Comparison of ENCODE assay signal across 10 mouse cellular contexts in the genomic region with DNA sequence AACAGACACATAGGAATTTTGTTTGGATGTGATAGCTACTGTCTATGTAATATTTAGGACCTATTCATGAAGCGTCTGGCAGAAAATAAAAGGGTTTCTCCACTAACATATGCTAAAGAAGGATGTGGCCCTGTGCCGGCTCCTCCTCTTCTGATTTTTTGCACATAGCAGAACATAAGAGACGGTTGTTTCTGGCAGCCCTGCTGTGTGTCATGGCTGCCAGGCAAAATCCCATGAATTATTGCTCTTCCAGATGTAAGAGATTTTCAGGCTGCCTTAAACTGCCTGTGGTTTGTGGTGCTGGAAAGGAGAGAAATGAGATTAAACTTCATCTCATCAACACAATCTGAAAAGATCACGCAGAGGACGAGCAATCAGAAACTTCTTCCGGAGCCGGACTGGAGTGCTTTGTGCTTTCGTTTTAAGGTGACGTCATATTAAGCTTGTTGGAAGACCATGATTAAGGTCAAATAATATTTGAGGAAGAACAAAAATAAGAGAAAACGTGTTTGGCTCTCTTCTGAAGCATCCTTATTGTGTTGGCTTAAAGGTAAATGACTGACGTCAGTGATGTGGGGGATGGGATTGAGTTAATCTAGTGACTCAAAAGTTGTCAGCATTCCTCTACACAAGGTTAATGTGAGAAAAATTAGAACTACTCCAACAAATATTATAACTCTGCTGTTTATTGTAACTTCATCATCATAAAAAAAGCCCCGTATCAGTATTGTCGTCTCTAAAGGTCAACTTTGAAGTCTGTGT.
DNase-seq lines count a peak whose midpoint lies in the region; ATAC-seq and TF ChIP-seq lines count a peak whose summit lies in the region.
"Had no signal": no experiment of that assay in that cellular context is flagged by ENCODE, and none has a peak within 500 bp of the region (broad histone marks: within the 10 kb centered on the region; RNA-seq: fewer than 3 reads in every experiment).

No protein-coding gene starts in this region.

- peak overlapping the region; percentile 14; the same call in 1 of the 2 replicates for H3K4me3 ChIP-seq in embryonic facial prominence, embryonic 13.5 days
- H3K4me3 ChIP-seq in embryonic facial prominence, embryonic 10.5 days = no peak overlapping the region
- H3K4me3 ChIP-seq in left cerebral cortex, adult 2 months = no peak overlapping the region
- peak overlapping the region; percentile 21 for H3K4me3 ChIP-seq in myocyte
- H3K4me3 ChIP-seq: embryonic facial prominence, embryonic 12.5 days had no signal

- no peak for DNase-seq in embryonic facial prominence, embryonic 10.5 days (ENCODE audit: low spot score)
- peak; percentile 1 to 2 for DNase-seq in left cerebral cortex, postnatal 14 days (ENCODE audit: low spot score in 2 of 2)
- no peak for DNase-seq in left cerebral cortex, adult 2 months (ENCODE audit: extremely low spot score in 1 of 2, low spot score in 2 of 2)
- peak; percentile 47 for DNase-seq in embryo, embryonic 11 days
- DNase-seq in adrenal gland, postnatal 14 days = no peak
- no peak for DNase-seq in cerebellum, adult 11-12 months
- DNase-seq: heart, postnatal 10 days had no signal

- H3K36me3 ChIP-seq in embryonic facial prominence, embryonic 13.5 days = no peaks in the 10 kb centered on the region
- no peaks in the 10 kb centered on the region for H3K36me3 ChIP-seq in embryonic facial prominence, embryonic 10.5 days (replicated peaks)
- H3K36me3 ChIP-seq in myocyte (ENCODE audit: control insufficient read depth, insufficient read depth) = no peaks in the 10 kb centered on the region
- H3K36me3 ChIP-seq: embryonic facial prominence, embryonic 12.5 days had no signal

- no peak overlapping the region for H3K9ac ChIP-seq in embryonic facial prominence, embryonic 13.5 days
- H3K9ac ChIP-seq: embryonic facial prominence, embryonic 12.5 days had no signal

- H3K27ac ChIP-seq in embryonic facial prominence, embryonic 13.5 days = peak overlapping the region; percentile 71
- H3K27ac ChIP-seq in embryonic facial prominence, embryonic 10.5 days (replicated peaks) = no peak overlapping the region
- no peak overlapping the region for H3K27ac ChIP-seq in left cerebral cortex, adult 2 months
- H3K27ac ChIP-seq: embryonic facial prominence, embryonic 12.5 days had no signal

- H3K4me2 ChIP-seq in embryonic facial prominence, embryonic 13.5 days = peak overlapping the region; percentile 36
- peak overlapping the region; percentile 69 for H3K4me2 ChIP-seq in myocyte (ENCODE audit: low read depth)
- H3K4me2 ChIP-seq: embryonic facial prominence, embryonic 12.5 days had no signal

- intact Hi-C loops in left cerebral cortex, postnatal 14 days (cut with DNase I) = no loop called here
- intact Hi-C loops in left cerebral cortex, adult 2 months (cut with DNase I) = no loop called here

- TF ChIP-seq CTCF in left cerebral cortex, adult 2 months (IDR thresholded peaks at IDR 0.05) = no peak

- 55% methylated on average over 13 of the region's 13 CpGs for WGBS in embryonic facial prominence, embryonic 13.5 days
- 89% methylated on average over 13 of the region's 13 CpGs for WGBS in embryonic facial prominence, embryonic 10.5 days

- no peak overlapping the region for H3ac ChIP-seq in myocyte (ENCODE audit: control insufficient read depth, insufficient read length)

- 0 out of 2 replicates have a peak, but pooled peaks have one; percentile 32 for ATAC-seq in embryonic facial prominence, embryonic 13.5 days (ENCODE audit: insufficient number of reproducible peaks, insufficient read depth, low FRiP score, low TSS enrichment, low read depth)

- 0 out of 2 replicates have a peak, but pooled peaks cover 5% of the 10 kb centered on the region for H3K4me1 ChIP-seq in embryonic facial prominence, embryonic 13.5 days
- H3K4me1 ChIP-seq in embryonic facial prominence, embryonic 10.5 days = no peaks in the 10 kb centered on the region; the same call in 1 of the 2 replicates

- no peaks in the 10 kb centered on the region for H3K27me3 ChIP-seq in embryonic facial prominence, embryonic 13.5 days
- no peaks in the 10 kb centered on the region for H3K27me3 ChIP-seq in embryonic facial prominence, embryonic 10.5 days (replicated peaks; ENCODE audit: low read depth, poor library complexity, severe bottlenecking)
- H3K27me3 ChIP-seq in myocyte (ENCODE audit: control insufficient read depth, insufficient read depth, insufficient read length) = no peaks in the 10 kb centered on the region
- H3K27me3 ChIP-seq: embryonic facial prominence, embryonic 12.5 days had no signal

- H3K9me3 ChIP-seq in embryonic facial prominence, embryonic 13.5 days = no peaks in the 10 kb centered on the region
- H3K9me3 ChIP-seq in embryonic facial prominence, embryonic 10.5 days = no peaks in the 10 kb centered on the region
- H3K9me3 ChIP-seq: embryonic facial prominence, embryonic 12.5 days had no signal

- no peak for TF ChIP-seq POLR2A in myocyte (IDR thresholded peaks at IDR 0.05; ENCODE audit: insufficient read length, low read depth)

- H3K79me2 ChIP-seq in myocyte (ENCODE audit: control insufficient read depth, insufficient read depth) = no peaks in the 10 kb centered on the region

TF ChIP-seq in myocyte, 11 proteins besides CTCF, POLR2A, EP300 and RAD21:
- no peak for TF ChIP-seq REST (IDR thresholded peaks at IDR 0.05; ENCODE audit: insufficient read depth, insufficient read length)

Comparison
In these comparisons a context has a peak if more than half of its experiments do, and no peak if none do; other contexts are left out.
1. H3K4me3 ChIP-seq: peak in embryonic facial prominence, embryonic 13.5 days (single experiment) and myocyte (single experiment); none in embryonic facial prominence, embryonic 10.5 days (single experiment) and left cerebral cortex, adult 2 months (single experiment).
2. DNase-seq: peak in left cerebral cortex, postnatal 14 days (2 of 2) and embryo, embryonic 11 days (single experiment); none in embryonic facial prominence, embryonic 10.5 days (single experiment), left cerebral cortex, adult 2 months (0 of 2), adrenal gland, postnatal 14 days (single experiment) and cerebellum, adult 11-12 months (single experiment).